Mouse (Mus musculus): ENCODE measurements at regions not wholly inside any gene's neighbourhood (a gene's known extent, or its start where the extent isn't known, plus 50 kb on each side); places are given as distances from the start of the nearest gene placed in this dataset.

DNA sequence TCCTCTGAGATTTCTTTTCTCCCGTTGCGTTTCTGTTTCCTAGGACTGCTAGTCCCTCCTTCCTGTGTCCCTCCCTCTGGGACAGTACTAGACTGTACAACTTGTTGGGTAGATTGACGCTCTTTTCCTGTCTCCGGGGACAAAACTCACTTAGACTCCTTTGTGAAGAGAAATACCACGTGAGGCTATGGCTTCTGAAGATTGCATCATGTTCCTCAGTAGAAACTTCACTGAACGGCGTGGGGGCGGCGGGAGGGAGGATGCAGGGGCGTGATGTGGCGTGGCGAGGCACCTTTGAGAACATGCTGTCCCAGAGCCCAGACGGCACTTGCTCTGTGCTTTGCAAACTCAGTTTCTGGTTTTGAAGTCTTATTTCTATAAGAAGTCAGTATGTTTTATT, 78.5 kb downstream of the Spata18 start:
- Histone ChIP-seq H3K4me2 (replicated peaks; ENCODE audit: low read depth, low read length) (no peak overlapping the region), H3K9ac (ENCODE audit: low read depth, low read length) (no peak overlapping the region), H3K9me3 (ENCODE audit: control insufficient read depth, low read length) (no peaks in the 10 kb centered on the region), H3K4me3 (ENCODE audit: low read length) (no peak overlapping the region), H3K36me3 (ENCODE audit: control insufficient read depth, insufficient read depth, low read length) (no peaks in the 10 kb centered on the region), H3K4me1 (ENCODE audit: control insufficient read depth, insufficient read depth, low read length) (0 out of 2 replicates have a peak, but pooled peaks cover 10% of the 10 kb centered on the region), H3K27ac (ENCODE audit: low read depth, low read length) (no peak overlapping the region), H3K27me3 (ENCODE audit: control insufficient read depth, insufficient read depth, low read length) (no peaks in the 10 kb centered on the region)
- 68% methylated on average over 13 of the region's 13 CpGs for WGBS
- no peak for ATAC-seq (ENCODE audit: low FRiP score, low TSS enrichment)

GRCm38 (mm10) chr5:73731423-73731822, 80.2 kb downstream of the Spata18 start:
- Histone ChIP-seq H3K36me3 (ENCODE audit: control insufficient read depth, insufficient read depth, low read length) (no peaks in the 10 kb centered on the region), H3K27ac (ENCODE audit: low read depth, low read length) (no peak overlapping the region), H3K9ac (ENCODE audit: low read depth, low read length) (no peak overlapping the region), H3K4me3 (ENCODE audit: low read length) (no peak overlapping the region), H3K4me2 (replicated peaks; ENCODE audit: low read depth, low read length) (no peak overlapping the region), H3K9me3 (ENCODE audit: control insufficient read depth, low read length) (no peaks in the 10 kb centered on the region), H3K4me1 (ENCODE audit: control insufficient read depth, insufficient read depth, low read length) (0 out of 2 replicates have a peak, but pooled peaks cover 10% of the 10 kb centered on the region), H3K27me3 (ENCODE audit: control insufficient read depth, insufficient read depth, low read length) (no peaks in the 10 kb centered on the region)
- WGBS = 56% methylated on average over 9 of the region's 9 CpGs
- ATAC-seq (ENCODE audit: low FRiP score, low TSS enrichment) = peak; percentile 60

- Histone ChIP-seq H3K27me3 (ENCODE audit: control insufficient read depth, insufficient read depth, low read length) (no peaks in the 10 kb centered on the region), H3K4me2 (replicated peaks; ENCODE audit: low read depth, low read length) (no peak overlapping the region), H3K9ac (ENCODE audit: low read depth, low read length) (no peak overlapping the region), H3K36me3 (ENCODE audit: control insufficient read depth, insufficient read depth, low read length) (no peaks in the 10 kb centered on the region), H3K9me3 (ENCODE audit: control insufficient read depth, low read length) (no peaks in the 10 kb centered on the region), H3K4me1 (ENCODE audit: control insufficient read depth, insufficient read depth, low read length) (0 out of 2 replicates have a peak, but pooled peaks cover 10% of the 10 kb centered on the region), H3K27ac (ENCODE audit: low read depth, low read length) (no peak overlapping the region), H3K4me3 (ENCODE audit: low read length) (no peak overlapping the region)
- 25% methylated on average over 9 of the region's 9 CpGs for WGBS
- no peak for ATAC-seq (ENCODE audit: low FRiP score, low TSS enrichment)
Observed at GRCm38 (mm10) chr5:73731991-73732565, 80.9 kb downstream of the Spata18 start.

DNA sequence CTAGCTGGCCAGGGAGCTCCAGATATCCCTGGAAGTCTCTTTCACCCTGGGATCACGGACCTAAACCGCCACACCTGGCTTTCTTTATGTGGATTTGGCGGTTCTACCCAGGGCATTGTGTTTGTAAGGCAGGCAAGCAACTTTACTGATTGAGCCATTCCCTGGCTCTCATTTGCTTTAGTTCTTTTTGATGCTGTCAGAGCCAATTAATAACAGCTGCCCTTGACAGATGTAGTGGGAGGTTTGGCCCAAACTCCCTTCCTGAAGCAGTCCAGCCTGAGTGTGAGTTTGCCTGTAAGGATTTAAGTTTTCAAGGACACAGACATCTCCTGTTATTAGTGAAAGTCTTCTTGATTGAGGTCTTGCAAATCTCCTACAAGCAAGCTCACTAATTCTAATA, 89.6 kb downstream of the Spata18 start:
- ATAC-seq (ENCODE audit: low FRiP score, low TSS enrichment) = no peak
- H3K27ac ChIP-seq (ENCODE audit: low read depth, low read length) = no peak overlapping the region
- 71% methylated on average over 3 of the region's 3 CpGs for WGBS
- no peaks in the 10 kb centered on the region for H3K36me3 ChIP-seq (ENCODE audit: control insufficient read depth, insufficient read depth, low read length)
- H3K4me3 ChIP-seq (ENCODE audit: low read length) = no peak overlapping the region
- no peak overlapping the region for H3K4me2 ChIP-seq (replicated peaks; ENCODE audit: low read depth, low read length)
- H3K4me1 ChIP-seq (ENCODE audit: control insufficient read depth, insufficient read depth, low read length) = no peaks in the 10 kb centered on the region
- no peaks in the 10 kb centered on the region for H3K27me3 ChIP-seq (ENCODE audit: control insufficient read depth, insufficient read depth, low read length)
- H3K9ac ChIP-seq (ENCODE audit: low read depth, low read length) = no peak overlapping the region
- no peaks in the 10 kb centered on the region for H3K9me3 ChIP-seq (ENCODE audit: control insufficient read depth, low read length)

- no peak overlapping the region for H3K4me3 ChIP-seq (ENCODE audit: low read length)
- ATAC-seq (ENCODE audit: low FRiP score, low TSS enrichment) = no peak
- no peaks in the 10 kb centered on the region for H3K27me3 ChIP-seq (ENCODE audit: control insufficient read depth, insufficient read depth, low read length)
- no peak overlapping the region for H3K4me2 ChIP-seq (replicated peaks; ENCODE audit: low read depth, low read length)
- H3K4me1 ChIP-seq (ENCODE audit: control insufficient read depth, insufficient read depth, low read length) = no peaks in the 10 kb centered on the region
- 74% methylated on average over 11 of the region's 11 CpGs for WGBS
- H3K27ac ChIP-seq (ENCODE audit: low read depth, low read length) = no peak overlapping the region
- H3K9ac ChIP-seq (ENCODE audit: low read depth, low read length) = no peak overlapping the region
- H3K36me3 ChIP-seq (ENCODE audit: control insufficient read depth, insufficient read depth, low read length) = no peaks in the 10 kb centered on the region
- H3K9me3 ChIP-seq (ENCODE audit: control insufficient read depth, low read length) = no peaks in the 10 kb centered on the region
Observed at GRCm38 (mm10) chr5:73741441-73741840, 90.3 kb downstream of the Spata18 start.

DNA sequence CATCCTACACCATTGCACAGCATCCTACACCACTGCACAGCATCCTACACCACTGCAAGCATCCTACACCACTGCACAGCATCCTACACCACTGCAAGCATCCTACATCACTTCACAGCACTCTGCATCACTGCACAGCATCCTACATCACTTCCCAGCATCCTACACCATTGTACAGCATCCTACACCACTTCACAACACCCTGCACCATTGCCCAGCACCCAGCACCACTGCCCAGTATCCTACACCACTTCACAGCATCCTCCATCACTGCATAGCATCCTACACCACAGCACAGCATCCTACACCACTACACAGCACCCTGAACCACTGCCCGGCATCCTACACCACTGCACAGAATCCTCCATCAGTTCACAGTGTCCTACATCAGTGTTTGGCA, 92.8 kb downstream of the Spata18 start:
- ATAC-seq (ENCODE audit: low FRiP score, low TSS enrichment) = no peak
- H3K36me3 ChIP-seq (ENCODE audit: control insufficient read depth, insufficient read depth, low read length) = no peaks in the 10 kb centered on the region
- no peaks in the 10 kb centered on the region for H3K4me1 ChIP-seq (ENCODE audit: control insufficient read depth, insufficient read depth, low read length)
- no peak overlapping the region for H3K4me2 ChIP-seq (replicated peaks; ENCODE audit: low read depth, low read length)
- no peaks in the 10 kb centered on the region for H3K9me3 ChIP-seq (ENCODE audit: control insufficient read depth, low read length)
- H3K9ac ChIP-seq (ENCODE audit: low read depth, low read length) = no peak overlapping the region
- H3K27me3 ChIP-seq (ENCODE audit: control insufficient read depth, insufficient read depth, low read length) = no peaks in the 10 kb centered on the region
- H3K4me3 ChIP-seq (ENCODE audit: low read length) = no peak overlapping the region
- 91% methylated on average over 1 of the region's 1 CpGs for WGBS
- H3K27ac ChIP-seq (ENCODE audit: low read depth, low read length) = no peak overlapping the region

GRCm38 (mm10) chr5:73749791-73750190, 98.6 kb downstream of the Spata18 start:
- no peaks in the 10 kb centered on the region for H3K4me1 ChIP-seq (ENCODE audit: control insufficient read depth, insufficient read depth, low read length)
- H3K4me3 ChIP-seq (ENCODE audit: low read length) = no peak overlapping the region
- H3K9ac ChIP-seq (ENCODE audit: low read depth, low read length) = no peak overlapping the region
- no peaks in the 10 kb centered on the region for H3K36me3 ChIP-seq (ENCODE audit: control insufficient read depth, insufficient read depth, low read length)
- H3K9me3 ChIP-seq (ENCODE audit: control insufficient read depth, low read length) = no peaks in the 10 kb centered on the region
- H3K4me2 ChIP-seq (replicated peaks; ENCODE audit: low read depth, low read length) = no peak overlapping the region
- ATAC-seq (ENCODE audit: low FRiP score, low TSS enrichment) = no peak
- no peaks in the 10 kb centered on the region for H3K27me3 ChIP-seq (ENCODE audit: control insufficient read depth, insufficient read depth, low read length)
- no peak overlapping the region for H3K27ac ChIP-seq (ENCODE audit: low read depth, low read length)
- 68% methylated on average over 4 of the region's 4 CpGs for WGBS

GRCm38 (mm10) chr5:73752225-73752644, 101.1 kb downstream of the Spata18 start:
- no peak overlapping the region for H3K27ac ChIP-seq (ENCODE audit: low read depth, low read length)
- no peak for ATAC-seq (ENCODE audit: low FRiP score, low TSS enrichment)
- H3K27me3 ChIP-seq (ENCODE audit: control insufficient read depth, insufficient read depth, low read length) = no peaks in the 10 kb centered on the region
- no peaks in the 10 kb centered on the region for H3K36me3 ChIP-seq (ENCODE audit: control insufficient read depth, insufficient read depth, low read length)
- no peaks in the 10 kb centered on the region for H3K4me1 ChIP-seq (ENCODE audit: control insufficient read depth, insufficient read depth, low read length)
- no peak overlapping the region for H3K4me2 ChIP-seq (replicated peaks; ENCODE audit: low read depth, low read length)
- WGBS = 71% methylated on average over 10 of the region's 10 CpGs
- H3K9ac ChIP-seq (ENCODE audit: low read depth, low read length) = no peak overlapping the region
- no peaks in the 10 kb centered on the region for H3K9me3 ChIP-seq (ENCODE audit: control insufficient read depth, low read length)
- no peak overlapping the region for H3K4me3 ChIP-seq (ENCODE audit: low read length)

DNA sequence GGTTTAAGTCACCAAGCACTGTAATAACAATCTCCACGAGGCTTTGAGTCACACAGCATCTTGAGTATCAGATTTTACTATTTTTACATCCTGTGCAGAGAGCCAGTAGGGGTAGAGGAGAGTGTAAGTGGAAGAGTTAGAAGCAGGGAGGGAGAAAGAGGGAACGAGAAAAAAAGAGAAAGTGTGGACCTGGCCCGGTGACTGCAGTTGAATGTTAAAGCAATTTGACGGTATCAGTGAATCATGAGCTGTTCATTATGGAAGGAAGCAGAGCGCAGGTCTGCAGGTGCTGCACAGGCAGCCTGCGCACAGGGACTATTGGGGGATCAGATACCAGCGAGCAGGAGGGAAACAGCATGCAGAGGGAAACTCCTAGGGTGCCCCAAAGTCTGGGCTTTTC, 102.6 kb downstream of the Spata18 start:
- peak; percentile 39; the same call in 1 of the 2 replicates for ATAC-seq (ENCODE audit: low FRiP score, low TSS enrichment)
- no peaks in the 10 kb centered on the region for H3K4me1 ChIP-seq (ENCODE audit: control insufficient read depth, insufficient read depth, low read length)
- H3K27ac ChIP-seq (ENCODE audit: low read depth, low read length) = no peak overlapping the region
- H3K9me3 ChIP-seq (ENCODE audit: control insufficient read depth, low read length) = no peaks in the 10 kb centered on the region
- H3K27me3 ChIP-seq (ENCODE audit: control insufficient read depth, insufficient read depth, low read length) = no peaks in the 10 kb centered on the region
- H3K4me3 ChIP-seq (ENCODE audit: low read length) = no peak overlapping the region
- WGBS = 32% methylated on average over 7 of the region's 7 CpGs
- no peaks in the 10 kb centered on the region for H3K36me3 ChIP-seq (ENCODE audit: control insufficient read depth, insufficient read depth, low read length)
- no peak overlapping the region for H3K9ac ChIP-seq (ENCODE audit: low read depth, low read length)
- H3K4me2 ChIP-seq (replicated peaks; ENCODE audit: low read depth, low read length) = no peak overlapping the region

Data from kidney, embryonic 14.5 days (tissue).